Mouse (Mus musculus) brain, embryonic 14.5 days (tissue): ENCODE results near the gene Alox8. TPM values are rescaled to one million over a fixed set of nuclear protein-coding genes. Genes with fewer than 3 reads are reported as not detected.

Source experiments
- DNase-seq: peaks from one replicate; pipeline ENCODE4 v3.0.0-alpha.2; 2011; ENCODE audit warnings: low read depth
- CTCF ChIP-seq: fragments of 200-500 bp; IDR thresholded peaks from 2 replicates; pipeline ENCODE4 v1.5.1; 2012; ENCODE audit warnings: inconsistent platforms, mild to moderate bottlenecking, moderate library complexity, borderline replicate concordance; ENCODE audit not compliant: insufficient read depth, insufficient read length; ENCODE audit errors: extremely low read depth
- POLR2A ChIP-seq: fragments of 200-500 bp; IDR thresholded peaks from 2 replicates; pipeline ENCODE4 v1.6.1; 2012; ENCODE audit warnings: mild to moderate bottlenecking, inconsistent platforms, borderline replicate concordance; ENCODE audit not compliant: poor library complexity, insufficient read depth, insufficient read length, severe bottlenecking; ENCODE audit errors: extremely low read depth
- polyA plus RNA-seq: library from polyadenylated mRNA; depleted of rRNA; stranded (reverse); fragments of >200 nt; gene quantifications from 2 replicates; pipeline ENCODE4 v1.2.3, GENCODE M21; 2012

The Alox8 gene
- polyA plus RNA-seq, 1 experiment = 0.25 TPM

GRCm38 (mm10) chr11:69179512-69179911 lies 18.1 kb downstream of the Alox8 start:
- TF ChIP-seq POLR2A = no peak
- TF ChIP-seq CTCF = no peak

DNA sequence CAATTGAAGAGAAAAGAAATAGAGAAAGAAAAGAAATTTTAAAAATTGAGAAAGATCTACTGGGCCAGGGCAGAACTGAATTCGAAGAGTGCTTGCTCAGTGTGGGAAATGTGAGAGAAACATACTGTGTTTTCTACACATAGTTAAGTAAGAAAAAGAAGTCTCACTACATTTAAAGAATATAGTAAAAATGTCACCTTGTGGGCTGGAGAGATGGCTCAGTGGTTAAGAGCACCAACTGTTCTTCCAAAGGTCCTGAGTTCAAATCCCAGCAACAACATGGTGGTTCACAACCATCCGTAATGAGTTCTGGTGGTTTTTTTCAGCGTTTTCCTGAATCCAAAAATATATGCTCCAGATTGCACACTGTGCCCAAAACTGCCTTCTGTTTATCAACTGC lies 19.1 kb downstream of the Alox8 start:
- no peak for TF ChIP-seq CTCF
- TF ChIP-seq POLR2A = no peak
- no peak for DNase-seq

More at GRCm38 (mm10) chr11:69179512-69179911, 18.1 kb downstream of the Alox8 start:
- no peak for DNase-seq

- no peak for TF ChIP-seq POLR2A
- TF ChIP-seq CTCF = no peak
- no peak for DNase-seq
Observed at GRCm38 (mm10) chr11:69174722-69175121, 22.9 kb downstream of the Alox8 start.

GRCm38 (mm10) chr11:69172606-69173005 lies 25.0 kb downstream of the Alox8 start:
- no peak for DNase-seq
- no peak for TF ChIP-seq CTCF

DNA sequence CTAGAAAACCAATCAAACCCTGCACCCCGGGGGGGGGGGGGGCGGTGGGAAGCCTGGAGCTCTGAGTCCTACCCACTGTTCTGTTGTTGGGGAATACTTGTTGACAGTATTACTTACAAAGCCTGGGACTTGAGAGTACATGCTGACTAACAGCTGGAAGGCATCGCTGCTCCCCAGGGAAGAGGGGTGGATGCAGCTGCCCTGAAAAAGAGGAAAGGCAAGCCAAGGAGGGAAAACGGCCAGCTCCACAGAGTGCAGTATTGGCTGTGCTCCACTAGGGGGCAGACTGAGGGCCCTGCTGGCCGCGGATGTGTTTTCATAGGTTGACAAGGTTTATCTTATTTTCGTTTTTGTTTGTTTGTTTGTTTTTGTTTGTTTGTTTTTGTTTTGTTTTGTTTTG lies 26.0 kb downstream of the Alox8 start:
- DNase-seq = peak; percentile 56
- no peak for TF ChIP-seq POLR2A
- TF ChIP-seq CTCF = peak; percentile 91

DNA sequence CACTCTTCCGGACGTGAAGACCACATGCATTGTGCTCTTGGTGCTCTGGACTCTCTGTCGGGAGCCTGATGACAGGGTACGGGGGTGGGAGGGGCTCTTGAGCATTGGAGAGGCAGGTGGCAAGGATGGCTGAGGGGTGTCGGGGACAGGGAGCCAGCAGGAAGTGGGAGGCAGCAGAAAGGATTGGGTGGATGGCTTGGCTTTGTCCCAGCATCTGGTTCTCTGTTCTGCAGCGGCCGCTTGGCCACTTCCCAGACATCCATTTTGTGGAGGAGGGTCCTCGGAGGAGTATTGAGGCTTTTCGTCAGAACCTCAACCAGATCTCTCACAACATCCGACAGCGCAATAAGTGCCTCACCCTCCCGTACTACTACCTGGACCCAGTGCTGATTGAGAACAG lies 28.3 kb downstream of the Alox8 start:
- TF ChIP-seq POLR2A = no peak
- peak; percentile 7 for DNase-seq

DNA sequence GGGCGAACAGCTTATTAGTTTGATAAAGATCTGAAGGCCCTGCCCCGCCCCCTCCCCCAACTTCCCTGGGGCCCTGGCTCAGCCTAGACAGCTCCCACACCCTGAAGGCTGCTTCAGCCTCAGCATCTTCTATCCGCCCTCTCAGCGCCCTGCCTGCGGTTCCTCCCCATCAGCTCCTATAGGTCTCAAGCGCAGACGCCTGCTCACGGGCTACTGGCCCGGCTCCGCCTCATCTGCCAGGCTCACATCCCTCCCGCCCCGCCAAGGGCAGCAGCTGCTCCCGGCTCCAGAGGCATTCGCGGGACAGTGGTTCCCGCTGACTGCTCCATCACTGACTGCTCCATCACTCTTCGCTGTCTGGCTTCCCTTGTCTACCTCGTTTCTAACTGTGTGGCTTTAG lies 40.8 kb downstream of the Alox8 start, which contains the start of gene Alox12b:
Alox12b (plus strand) TSS at position 190 of the 400 bp plus-strand sequence.
- DNase-seq = peak; percentile 63
- TF ChIP-seq POLR2A (no peak), CTCF (no peak)

GRCm38 (mm10) chr11:69155351-69155750 lies 42.3 kb downstream of the Alox8 start:
- DNase-seq = no peak
- no peak for TF ChIP-seq CTCF
- TF ChIP-seq POLR2A = no peak

DNA sequence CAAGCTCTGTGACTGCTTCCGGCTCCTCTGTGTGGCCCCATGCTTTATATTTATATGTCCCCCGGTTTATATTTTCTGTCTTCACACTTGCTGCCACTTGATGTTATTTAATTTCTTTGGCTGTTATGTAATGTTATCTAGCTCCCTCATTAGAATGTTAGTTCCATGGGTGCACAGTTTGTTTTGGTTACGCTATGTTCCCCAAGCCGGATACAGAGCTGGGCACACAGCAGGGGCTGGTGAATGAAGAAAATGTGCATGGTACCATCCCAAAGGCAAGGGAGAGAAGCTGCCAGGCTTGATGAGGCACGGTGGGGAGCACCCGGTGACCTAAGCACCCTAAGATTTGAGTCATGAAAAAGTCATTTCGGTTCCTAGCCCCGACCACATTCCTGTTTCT lies 43.8 kb downstream of the Alox8 start:
- DNase-seq = no peak
- TF ChIP-seq CTCF (no peak), POLR2A (no peak)

GRCm38 (mm10) chr11:69151004-69151403 lies 46.6 kb downstream of the Alox8 start:
- peak; percentile 8 for DNase-seq
- TF ChIP-seq CTCF (no peak), POLR2A (no peak)

GRCm38 (mm10) chr11:69150444-69150843 lies 47.2 kb downstream of the Alox8 start:
- peak; percentile 81 for DNase-seq
- TF ChIP-seq POLR2A (no peak), CTCF (peak; percentile 76; the same call in 1 of the 2 replicates)

DNA sequence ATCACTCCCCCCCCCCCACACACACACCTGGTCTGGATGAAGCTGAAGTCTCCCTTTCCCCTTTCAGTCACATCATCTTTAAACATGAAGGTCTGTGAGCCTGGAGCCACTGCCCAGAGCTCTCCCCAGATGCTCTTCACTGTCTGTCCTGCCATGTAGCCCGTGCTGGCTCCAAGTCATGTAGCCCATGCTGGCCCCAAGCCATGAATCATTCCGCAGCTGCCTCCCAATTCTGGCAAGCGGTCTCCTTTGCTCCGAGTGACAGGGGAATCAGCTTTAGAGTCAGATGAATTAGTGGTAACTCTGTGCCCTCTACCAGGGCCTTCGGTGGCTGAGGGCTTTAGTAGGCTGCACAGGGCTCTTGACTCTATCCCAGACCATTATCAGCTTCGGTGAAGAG lies 47.9 kb downstream of the Alox8 start:
- peak; percentile 22 for DNase-seq
- TF ChIP-seq POLR2A = no peak

DNA sequence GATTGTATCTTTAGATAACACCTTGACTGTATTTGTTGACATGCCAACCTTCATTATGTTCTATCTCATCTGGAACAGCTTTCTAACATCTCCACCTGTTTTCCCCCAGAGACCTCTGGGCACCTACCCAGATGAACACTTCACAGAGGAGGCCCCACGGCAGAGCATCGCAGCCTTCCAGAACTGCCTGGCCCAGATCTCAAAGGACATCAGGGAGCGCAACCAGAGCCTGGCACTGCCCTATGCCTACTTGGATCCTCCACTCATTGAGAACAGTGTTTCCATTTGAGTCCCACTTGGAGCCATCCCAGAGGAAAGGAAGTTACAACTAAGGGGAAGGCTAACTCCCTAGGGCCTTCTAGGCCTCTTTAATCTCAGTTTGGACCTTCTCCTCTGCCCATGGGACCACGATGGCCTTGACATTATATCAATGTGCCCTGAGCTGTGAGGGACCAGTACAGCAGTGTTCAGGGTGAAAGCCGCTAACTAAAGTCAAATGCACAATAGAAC lies 49.1 kb downstream of the Alox8 start:
- DNase-seq = no peak

More for the DNA sequence above, 49.1 kb downstream of the Alox8 start:
- TF ChIP-seq CTCF = no peak
- TF ChIP-seq POLR2A = no peak
